Mouse (Mus musculus) gastrocnemius, postnatal 10 days (tissue): ENCODE measurements around the gene Lrmda. TPM values are rescaled to one million over a fixed set of nuclear protein-coding genes. Genes with fewer than 3 reads are reported as not detected.

Experiments used
- DNase-seq: peaks from one replicate; pipeline ENCODE4 v3.0.0; 2021; ENCODE audit warnings: mixed read lengths
- total RNA-seq, 2 experiments: library from RNA; stranded (reverse); gene quantifications; 2 replicates each; pipeline ENCODE4 v1.2.3; 2021

The Lrmda gene
- total RNA-seq, 2 experiments from 2014 or later: 1.2 to 1.9 TPM

- no peak for DNase-seq
Measured at GRCm38 (mm10) chr14:22256274-22256673, 236.8 kb downstream of the Lrmda start.

GRCm38 (mm10) chr14:22259376-22260032 is 240.0 kb downstream of the Lrmda start:
- DNase-seq: peak; percentile 6

- no peak for DNase-seq
Measured at GRCm38 (mm10) chr14:22260033-22260419, 240.5 kb downstream of the Lrmda start.

- DNase-seq: no peak
Measured at GRCm38 (mm10) chr14:22265229-22265905, 245.9 kb downstream of the Lrmda start.

- no peak for DNase-seq
Measured at GRCm38 (mm10) chr14:22269812-22270211, 250.3 kb downstream of the Lrmda start.

GRCm38 (mm10) chr14:22278053-22278452 is 258.5 kb downstream of the Lrmda start:
- DNase-seq: no peak

- DNase-seq: no peak
Measured at GRCm38 (mm10) chr14:22279591-22279990, 260.1 kb downstream of the Lrmda start.

GRCm38 (mm10) chr14:22281630-22282029 is 262.1 kb downstream of the Lrmda start:
- no peak for DNase-seq

GRCm38 (mm10) chr14:22282847-22283246 is 263.3 kb downstream of the Lrmda start:
- DNase-seq: no peak

- no peak for DNase-seq
Measured at GRCm38 (mm10) chr14:22283722-22284121, 264.2 kb downstream of the Lrmda start.

- DNase-seq: no peak
Measured at GRCm38 (mm10) chr14:22284823-22285517, 265.5 kb downstream of the Lrmda start.

GRCm38 (mm10) chr14:22285826-22286225 is 266.3 kb downstream of the Lrmda start:
- DNase-seq: no peak

- no peak for DNase-seq
Measured at GRCm38 (mm10) chr14:22288179-22288578, 268.7 kb downstream of the Lrmda start.

GRCm38 (mm10) chr14:22289380-22289922 is 269.9 kb downstream of the Lrmda start:
- DNase-seq: no peak

- DNase-seq: no peak
Measured at GRCm38 (mm10) chr14:22294371-22294770, 274.9 kb downstream of the Lrmda start.

GRCm38 (mm10) chr14:22296655-22297239 is 277.2 kb downstream of the Lrmda start:
- no peak for DNase-seq

GRCm38 (mm10) chr14:22306759-22307158 is 287.2 kb downstream of the Lrmda start:
- no peak for DNase-seq

- DNase-seq: no peak
Measured at GRCm38 (mm10) chr14:22308059-22308458, 288.5 kb downstream of the Lrmda start.

- DNase-seq: no peak
Measured at GRCm38 (mm10) chr14:22323058-22323457, 303.5 kb downstream of the Lrmda start.

- DNase-seq: peak; percentile 10
Measured at GRCm38 (mm10) chr14:22323530-22324292, 304.2 kb downstream of the Lrmda start.

- no peak for DNase-seq
Measured at GRCm38 (mm10) chr14:22326218-22326964, 306.9 kb downstream of the Lrmda start.
